Mouse (Mus musculus) E14TG2a.4 (cell line): ENCODE data around the gene Olfr171.

Experiments
- CTCF ChIP-seq: conservative IDR thresholded peaks from 2 replicates; pipeline ENCODE4 v1.5.1; 2014; ENCODE audit warnings: low read length
- NANOG ChIP-seq: IDR thresholded peaks from 2 replicates; pipeline ENCODE4 v1.6.1; 2014; ENCODE audit warnings: borderline replicate concordance, low read length, mixed read lengths
- POU5F1 ChIP-seq: IDR thresholded peaks from 2 replicates; pipeline ENCODE4 v1.6.1; 2014; ENCODE audit warnings: low read length, borderline replicate concordance

DNA sequence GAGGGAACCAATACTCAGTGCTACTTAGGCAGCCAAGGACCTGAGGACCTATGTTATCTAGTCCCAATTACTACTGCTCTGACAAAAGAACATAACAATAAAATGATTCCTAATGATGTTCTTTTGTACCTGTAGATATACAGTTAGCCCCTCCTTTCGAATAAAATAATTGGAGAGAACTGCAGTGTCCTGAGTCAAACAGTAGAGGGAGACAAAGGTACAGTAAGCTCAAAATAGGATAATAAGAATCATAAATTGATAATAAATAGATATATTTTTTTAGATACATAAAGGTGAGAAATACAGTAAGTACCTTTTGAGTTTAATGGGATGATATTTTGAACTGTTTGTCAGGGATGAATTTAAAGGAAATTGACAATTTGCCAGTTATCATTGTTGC, 36.6 kb upstream of the Olfr171 start:
- TF ChIP-seq CTCF (peak; percentile 76), POU5F1 (no peak), NANOG (no peak)
